Comparison of ENCODE assay signal across 23 mouse cellular contexts in the genomic region with DNA sequence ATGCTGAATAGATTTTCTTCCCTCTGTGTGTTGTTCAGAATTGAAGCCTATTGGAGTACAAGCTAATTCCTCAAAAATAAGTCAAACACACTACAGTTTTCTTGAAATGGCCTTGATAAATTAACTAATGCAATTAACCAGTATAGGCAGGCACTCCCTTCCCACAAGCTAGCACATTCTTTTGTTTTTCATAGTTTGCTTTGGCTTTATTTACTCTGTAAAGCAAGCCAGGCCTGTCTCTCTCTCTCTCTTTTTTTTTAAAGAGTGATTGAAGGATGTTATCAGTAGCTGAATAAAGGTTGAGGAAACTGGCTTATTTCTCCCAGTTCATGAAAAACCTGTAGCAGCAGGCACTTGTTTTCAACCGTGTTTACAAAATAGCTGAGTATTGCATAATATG.
"Had no signal": no experiment of that assay in that cellular context is flagged by ENCODE, and none has a peak within 500 bp of the region (broad histone marks: within the 10 kb centered on the region; RNA-seq: fewer than 3 reads in every experiment).

No protein-coding gene starts in this region.

- H3K4me2 ChIP-seq: lung, embryonic 15.5 days; midbrain, embryonic 12.5 days; neural tube, embryonic 13.5 days; neural tube, embryonic 15.5 days; stomach, embryonic 15.5 days had no signal

- H3K27me3 ChIP-seq: lung, embryonic 15.5 days; midbrain, embryonic 12.5 days; neural tube, embryonic 13.5 days; neural tube, embryonic 15.5 days; stomach, embryonic 15.5 days had no signal

- H3K4me3 ChIP-seq: lung, embryonic 15.5 days; midbrain, embryonic 10.5 days; midbrain, embryonic 12.5 days; myocyte; neural tube, embryonic 13.5 days; neural tube, embryonic 15.5 days; stomach, embryonic 15.5 days had no signal

- H3K4me1 ChIP-seq: midbrain, embryonic 12.5 days; neural tube, embryonic 13.5 days; neural tube, embryonic 15.5 days had no signal

- H3K9ac ChIP-seq: liver, embryonic 14.5 days; lung, embryonic 15.5 days; midbrain, embryonic 12.5 days; neural tube, embryonic 13.5 days; neural tube, embryonic 15.5 days; stomach, embryonic 15.5 days had no signal

- H3K9me3 ChIP-seq: lung, embryonic 15.5 days; midbrain, embryonic 10.5 days; midbrain, embryonic 12.5 days; neural tube, embryonic 13.5 days; neural tube, embryonic 15.5 days; stomach, embryonic 15.5 days had no signal

- ATAC-seq: lung, postnatal 0 days; midbrain, embryonic 16.5 days had no signal

- H3K27ac ChIP-seq: liver, embryonic 14.5 days; lung, embryonic 15.5 days; macrophage; midbrain, embryonic 10.5 days; midbrain, embryonic 12.5 days; neural tube, embryonic 13.5 days; neural tube, embryonic 15.5 days; stomach, embryonic 15.5 days had no signal

- H3K36me3 ChIP-seq: lung, embryonic 15.5 days; midbrain, embryonic 10.5 days; midbrain, embryonic 12.5 days; neural tube, embryonic 13.5 days; neural tube, embryonic 15.5 days; stomach, embryonic 15.5 days had no signal

- DNase-seq: lung, adult 2 months; lung, postnatal 14 days; lung, postnatal 36 days; midbrain, embryonic 14.5 days; retina, postnatal 1 day; right cerebral cortex, adult 18-20 months; right cerebral cortex, postnatal 25 days; right cerebral cortex, postnatal 4 days; spleen, adult 18-20 months; thymus, adult 2 months; thymus, postnatal 25 days; thymus, postnatal 4 days had no signal
